Comparison of ENCODE assay signal across 21 mouse cellular contexts in genomic region chr11:113737912-113738311, GRCm38 (mm10). TPM values are rescaled to one million over a fixed set of nuclear protein-coding genes. Genes with fewer than 3 reads are reported as not detected.
DNase-seq lines count a peak whose midpoint lies in the region; ATAC-seq and TF ChIP-seq lines count a peak whose summit lies in the region.
"Had no signal": no experiment of that assay in that cellular context is flagged by ENCODE, and none has a peak within 500 bp of the region (broad histone marks: within the 10 kb centered on the region; RNA-seq: fewer than 3 reads in every experiment).

No protein-coding gene starts in this region.

- ATAC-seq in lung, postnatal 0 days: no peak
- ATAC-seq in hematopoietic stem cell, adult 5-6 weeks (replicated peaks in 1 of 2; ENCODE audit: insufficient read depth in 1 of 2, low FRiP score in 2 of 2, low TSS enrichment in 1 of 2, low read depth in 1 of 2, poor library complexity in 2 of 2, severe bottlenecking in 2 of 2): peak; percentile 74 to 78; a peak in 3 of 4 replicates
- peak; percentile 71 for ATAC-seq in neutrophil, adult 5-6 weeks (ENCODE audit: extremely low read depth, insufficient number of reproducible peaks, low FRiP score, poor library complexity, severe bottlenecking)
- no peak for ATAC-seq in CD4-positive, CD25-positive, alpha-beta regulatory T cell, adult 4 months
- ATAC-seq: forebrain, embryonic 13.5 days; hindbrain, embryonic 16.5 days; intestine, embryonic 16.5 days had no signal

- peak overlapping the region; percentile 50 for H3K27ac ChIP-seq in gastrocnemius, adult 2 months
- 0 out of 2 replicates have a peak overlapping the region, but pooled peaks have one; percentile 26 for H3K27ac ChIP-seq in lung, postnatal 0 days (ENCODE audit: low read length)
- H3K27ac ChIP-seq: forebrain, embryonic 13.5 days; kidney, embryonic 15.5 days; midbrain, embryonic 12.5 days; neural tube, embryonic 12.5 days had no signal

- no peaks in the 10 kb centered on the region for H3K9me3 ChIP-seq in lung, postnatal 0 days (ENCODE audit: low read length)
- H3K9me3 ChIP-seq: forebrain, embryonic 13.5 days; kidney, embryonic 15.5 days; limb, embryonic 15.5 days; midbrain, embryonic 12.5 days; neural tube, embryonic 12.5 days had no signal

- H3K4me3 ChIP-seq in gastrocnemius, adult 2 months: no peak overlapping the region
- no peak overlapping the region for H3K4me3 ChIP-seq in lung, postnatal 0 days (ENCODE audit: low read depth, low read length)
- H3K4me3 ChIP-seq: forebrain, embryonic 13.5 days; kidney, embryonic 15.5 days; limb, embryonic 15.5 days; midbrain, embryonic 12.5 days; neural tube, embryonic 12.5 days had no signal

- TF ChIP-seq EP300 in lung, postnatal 0 days (IDR thresholded peaks at IDR 0.05): no peak

- 68% methylated on average over 8 of the region's 8 CpGs for WGBS in lung, postnatal 0 days

- intact Hi-C loops in gastrocnemius, adult 2 months (cut with DNase I): no loop called here
- intact Hi-C loops in gastrocnemius, postnatal 36 days (cut with DNase I): no loop called here

- no peak for DNase-seq in gastrocnemius, adult 2 months
- DNase-seq in gastrocnemius, postnatal 36 days: no peak
- DNase-seq in lung, postnatal 0 days (ENCODE audit: low spot score): peak; percentile 21
- DNase-seq in lung, postnatal 14 days: no peak
- DNase-seq in left cerebral cortex, adult 18-20 months (ENCODE audit: low spot score in 2 of 2): no peak
- DNase-seq: cerebellum, adult 9-10 months; gastrocnemius, postnatal 14 days; heart, postnatal 36 days; lung, embryonic 14.5 days; spleen, adult 18-20 months had no signal

- H3K36me3 ChIP-seq in lung, postnatal 0 days (ENCODE audit: insufficient read depth, low read length): no peaks in the 10 kb centered on the region

- H3K27me3 ChIP-seq in lung, postnatal 0 days (replicated peaks; ENCODE audit: insufficient read depth, low read length): no peaks in the 10 kb centered on the region
- H3K27me3 ChIP-seq: forebrain, embryonic 13.5 days; kidney, embryonic 15.5 days; limb, embryonic 15.5 days; midbrain, embryonic 12.5 days; neural tube, embryonic 12.5 days had no signal

- no peak for TF ChIP-seq CTCF in gastrocnemius, adult 2 months (IDR thresholded peaks at IDR 0.05)
- no peak for TF ChIP-seq CTCF in lung, postnatal 0 days (IDR thresholded peaks at IDR 0.05)

- no peak overlapping the region for H3K4me2 ChIP-seq in lung, postnatal 0 days (replicated peaks; ENCODE audit: low read depth, low read length)
- H3K4me2 ChIP-seq: forebrain, embryonic 13.5 days; kidney, embryonic 15.5 days; limb, embryonic 15.5 days; lung, embryonic 14.5 days; midbrain, embryonic 12.5 days; neural tube, embryonic 12.5 days had no signal

- peaks cover 58% of the 10 kb centered on the region for H3K4me1 ChIP-seq in lung, postnatal 0 days (ENCODE audit: insufficient read depth, low read depth, low read length)

- H3K9ac ChIP-seq in lung, postnatal 0 days (replicated peaks; ENCODE audit: low read depth): no peak overlapping the region
- H3K9ac ChIP-seq: forebrain, embryonic 13.5 days; kidney, embryonic 15.5 days; limb, embryonic 15.5 days; lung, embryonic 14.5 days; midbrain, embryonic 12.5 days; neural tube, embryonic 12.5 days had no signal

RNA-seq across cellular contexts. Expression of gene Cdc42ep4, which starts 13.8 kb away (rescaled TPM):
- total RNA-seq in gastrocnemius, adult 2 months (2021): 1 to 10 TPM; 5.2 to 9.1 TPM
- 1 to 10 TPM; 4.9 to 6.8 TPM for total RNA-seq in gastrocnemius, postnatal 36 days (2021)
- 92.8 and 116 TPM in 2 replicates for polyA plus RNA-seq in lung, postnatal 0 days (2015; fragmentation: Nextera tagmentation; extraction: Ambion mirVana)
- 6.1 and 7.9 TPM in 2 replicates for total RNA-seq in hematopoietic stem cell, adult 5-6 weeks (2017)
- 14.5 and 17.9 TPM in 2 replicates for total RNA-seq in neutrophil, adult 5-6 weeks (2017)
- 10 to 100 TPM; 26.6 to 28.8 TPM for total RNA-seq in left cerebral cortex, adult 18-20 months (2021)
- polyA plus RNA-seq in CD4-positive, CD25-positive, alpha-beta regulatory T cell, adult 4 months (2017; shearing (Covaris generic)): 1 to 10 TPM; 2.1 to 2.3 TPM

RNA-seq across cellular contexts. Expression of gene Cpsf4l, which starts 28.1 kb away (rescaled TPM):
- not detected for total RNA-seq in gastrocnemius, adult 2 months (2021)
- not detected for total RNA-seq in gastrocnemius, postnatal 36 days (2021)
- 0.17 and 0.25 TPM in 2 replicates for polyA plus RNA-seq in lung, postnatal 0 days (2015; fragmentation: Nextera tagmentation; extraction: Ambion mirVana)
- total RNA-seq in hematopoietic stem cell, adult 5-6 weeks (2017): not detected in 2 replicates
- total RNA-seq in neutrophil, adult 5-6 weeks (2017): not detected in 2 replicates
- under 1 TPM in 1 of 2 experiments, not detected in 1; 0.35 TPM for total RNA-seq in left cerebral cortex, adult 18-20 months (2021)
- polyA plus RNA-seq in CD4-positive, CD25-positive, alpha-beta regulatory T cell, adult 4 months (2017; shearing (Covaris generic)): 1 to 10 TPM in 1 of 2 experiments, not detected in 1; 1.0 TPM
- total RNA-seq: gastrocnemius, postnatal 14 days; heart, postnatal 36 days; left cerebral cortex, postnatal 36 days had no signal

RNA-seq across cellular contexts. Expression of gene D11Wsu47e, which starts 53.7 kb away (rescaled TPM):
- total RNA-seq in gastrocnemius, adult 2 months (2021): 1 to 10 TPM; 4.5 to 6.3 TPM
- 1 to 10 TPM; 3.4 to 3.8 TPM for total RNA-seq in gastrocnemius, postnatal 36 days (2021)
- polyA plus RNA-seq in lung, postnatal 0 days (2015; fragmentation: Nextera tagmentation; extraction: Ambion mirVana): 10.3 and 11.9 TPM in 2 replicates
- total RNA-seq in hematopoietic stem cell, adult 5-6 weeks (2017): 14.1 and 14.5 TPM in 2 replicates
- 32.9 and 36.5 TPM in 2 replicates for total RNA-seq in neutrophil, adult 5-6 weeks (2017)
- 10 to 100 TPM; 12.1 to 12.8 TPM for total RNA-seq in left cerebral cortex, adult 18-20 months (2021)
- polyA plus RNA-seq in CD4-positive, CD25-positive, alpha-beta regulatory T cell, adult 4 months (2017; shearing (Covaris generic)): 10 to 100 TPM in 1 of 2 experiments, 1 to 10 TPM in 1; 8.0 to 11.3 TPM

RNA-seq across cellular contexts. Expression of gene Fam104a, which starts 54.0 kb away (rescaled TPM):
- total RNA-seq in gastrocnemius, adult 2 months (2021): 10 to 100 TPM; 29.0 to 33.0 TPM
- total RNA-seq in gastrocnemius, postnatal 36 days (2021): 10 to 100 TPM; 26.7 to 27.6 TPM
- 41.3 and 44.1 TPM in 2 replicates for polyA plus RNA-seq in lung, postnatal 0 days (2015; fragmentation: Nextera tagmentation; extraction: Ambion mirVana)
- 23.7 and 28.0 TPM in 2 replicates for total RNA-seq in hematopoietic stem cell, adult 5-6 weeks (2017)
- total RNA-seq in neutrophil, adult 5-6 weeks (2017): 34.7 and 39.0 TPM in 2 replicates
- 10 to 100 TPM; 31.8 to 33.9 TPM for total RNA-seq in left cerebral cortex, adult 18-20 months (2021)
- polyA plus RNA-seq in CD4-positive, CD25-positive, alpha-beta regulatory T cell, adult 4 months (2017; shearing (Covaris generic)): 10 to 100 TPM; 13.9 to 15.0 TPM

Comparison
In these comparisons a context has a peak if more than half of its experiments do, and no peak if none do; other contexts are left out.
1. ATAC-seq: peak in hematopoietic stem cell, adult 5-6 weeks (2 of 2) and neutrophil, adult 5-6 weeks (single experiment); none in lung, postnatal 0 days (single experiment) and CD4-positive, CD25-positive, alpha-beta regulatory T cell, adult 4 months (single experiment).